Mouse (Mus musculus): ENCODE results near the gene Tnrc6b.

- TF ChIP-seq HCFC1 (IDR thresholded peaks at IDR 0.05; ENCODE audit: borderline replicate concordance, insufficient read depth, low read length) (no peak), CHD2 (IDR thresholded peaks at IDR 0.05; ENCODE audit: low read depth, low read length) (no peak), ZNF384 (IDR thresholded peaks at IDR 0.05; ENCODE audit: low read depth, low read length) (no peak), MAFK (IDR thresholded peaks at IDR 0.05; ENCODE audit: insufficient read depth, low read depth, low read length) (no peak), ZC3H11A (IDR thresholded peaks at IDR 0.05; ENCODE audit: borderline replicate concordance, low read depth, low read length) (no peak)
Observed at GRCm38 (mm10) chr15:80680347-80681030, 30.6 kb upstream of the Tnrc6b start.

Data from ES-E14 (cell line).